Mouse (Mus musculus): ENCODE measurements around the gene Fkbp2.
"Not testable (repeated sequence)": the region's sequence is repeated elsewhere in the genome, so short reads cannot be mapped to it uniquely, and the experiment has no call there.

Fkbp2 gene

GRCm38 (mm10) chr19:6991166-6991565, 10.9 kb upstream of the Fkbp2 start:
- not testable (repeated sequence) for DNase-seq (ENCODE audit: low read depth)

GRCm38 (mm10) chr19:6990712-6991111, 10.4 kb upstream of the Fkbp2 start:
- no peak for DNase-seq (ENCODE audit: low read depth)

- no peak for DNase-seq (ENCODE audit: low read depth)
Observed at GRCm38 (mm10) chr19:6989251-6989650, 8.9 kb upstream of the Fkbp2 start.

GRCm38 (mm10) chr19:6987904-6988285, 7.6 kb upstream of the Fkbp2 start:
- no peak for DNase-seq (ENCODE audit: low read depth)

GRCm38 (mm10) chr19:6987061-6987903, 7.0 kb upstream of the Fkbp2 start, which contains the start of gene Vegfb:
TSS of gene Vegfb (minus strand) at chr19:6987651.
- DNase-seq (ENCODE audit: low read depth): peak; percentile 64

GRCm38 (mm10) chr19:6985951-6986708, 5.8 kb upstream of the Fkbp2 start:
- DNase-seq (ENCODE audit: low read depth): no peak

- DNase-seq (ENCODE audit: low read depth): no peak
Observed at GRCm38 (mm10) chr19:6985300-6985699, 5.0 kb upstream of the Fkbp2 start.

GRCm38 (mm10) chr19:6983621-6984020, 3.3 kb upstream of the Fkbp2 start:
- no peak for DNase-seq (ENCODE audit: low read depth)

GRCm38 (mm10) chr19:6981465-6981864, 1.2 kb upstream of the Fkbp2 start:
- no peak for DNase-seq (ENCODE audit: low read depth)

GRCm38 (mm10) chr19:6979486-6980380, 568 bp downstream of the Fkbp2 start:
- peak; percentile 99 for DNase-seq (ENCODE audit: low read depth)

- peak; percentile 53 for DNase-seq (ENCODE audit: low read depth)
Observed at GRCm38 (mm10) chr19:6979001-6979479, 1.3 kb downstream of the Fkbp2 start.

GRCm38 (mm10) chr19:6978639-6978974, 1.7 kb downstream of the Fkbp2 start:
- DNase-seq (ENCODE audit: low read depth): no peak

- no peak for DNase-seq (ENCODE audit: low read depth)
Observed at GRCm38 (mm10) chr19:6977759-6978638, 2.3 kb downstream of the Fkbp2 start.

- DNase-seq (ENCODE audit: low read depth): peak; percentile 74
Observed at GRCm38 (mm10) chr19:6975537-6976521, 4.5 kb downstream of the Fkbp2 start, which contains the start of gene Plcb3. TSS of gene Plcb3 (minus strand) at chr19:6976470.

GRCm38 (mm10) chr19:6974211-6975205, 5.8 kb downstream of the Fkbp2 start, which contains the start of gene Ppp1r14b:
TSS of gene Ppp1r14b (plus strand) at chr19:6974968.
- DNase-seq (ENCODE audit: low read depth): peak; percentile 80

GRCm38 (mm10) chr19:6973581-6974190, 6.6 kb downstream of the Fkbp2 start:
- DNase-seq (ENCODE audit: low read depth): no peak

- DNase-seq (ENCODE audit: low read depth): no peak
Observed at GRCm38 (mm10) chr19:6972247-6972917, 7.9 kb downstream of the Fkbp2 start.
